Comparison of ENCODE assay signal across 29 mouse cellular contexts in genomic region chr2:30255631-30256395, GRCm38 (mm10). TPM values are rescaled to one million over a fixed set of nuclear protein-coding genes. Genes with fewer than 3 reads are reported as not detected.
DNase-seq lines count a peak whose midpoint lies in the region; ATAC-seq lines count a peak whose summit lies in the region.
"Had no signal": no experiment of that assay in that cellular context is flagged by ENCODE, and none has a peak within 500 bp of the region (broad histone marks: within the 10 kb centered on the region; RNA-seq: fewer than 3 reads in every experiment).

No protein-coding gene starts in this region.

- H3K9ac ChIP-seq in forebrain, embryonic 11.5 days (ENCODE audit: low read length) = no peak overlapping the region
- H3K9ac ChIP-seq: embryonic facial prominence, embryonic 13.5 days; embryonic facial prominence, embryonic 15.5 days; forebrain, embryonic 13.5 days; forebrain, embryonic 15.5 days; forebrain, postnatal 0 days had no signal

- H3K4me3 ChIP-seq in megakaryocyte, embryonic 14.5 days (replicated peaks) = peak overlapping the region; percentile 38
- H3K4me3 ChIP-seq in forebrain, embryonic 11.5 days (ENCODE audit: low read depth, low read length) = no peak overlapping the region
- H3K4me3 ChIP-seq: embryonic facial prominence, embryonic 13.5 days; embryonic facial prominence, embryonic 15.5 days; erythroblast, embryonic 14.5 days; forebrain, embryonic 10.5 days; forebrain, embryonic 13.5 days; forebrain, embryonic 15.5 days had no signal

- H3K4me2 ChIP-seq in forebrain, embryonic 11.5 days (ENCODE audit: low read depth, low read length, severe bottlenecking) = no peak overlapping the region
- H3K4me2 ChIP-seq: embryonic facial prominence, embryonic 13.5 days; embryonic facial prominence, embryonic 15.5 days; forebrain, embryonic 13.5 days; forebrain, embryonic 15.5 days had no signal

- 97% methylated on average over 42 of the region's 42 CpGs for WGBS in forebrain, embryonic 11.5 days

- peaks cover 97% of the 10 kb centered on the region for H3K36me3 ChIP-seq in megakaryocyte, embryonic 14.5 days (replicated peaks; ENCODE audit: low read length)
- peaks cover 18% of the 10 kb centered on the region for H3K36me3 ChIP-seq in forebrain, embryonic 11.5 days (ENCODE audit: control insufficient read depth, insufficient read depth, low read length)

- peaks cover 97% of the 10 kb centered on the region for H3K4me1 ChIP-seq in megakaryocyte, embryonic 14.5 days
- no peaks in the 10 kb centered on the region for H3K4me1 ChIP-seq in forebrain, embryonic 11.5 days (replicated peaks; ENCODE audit: control insufficient read depth, insufficient read depth, low read length)
- H3K4me1 ChIP-seq: forebrain, embryonic 10.5 days; forebrain, embryonic 13.5 days; forebrain, embryonic 15.5 days had no signal

- no peaks in the 10 kb centered on the region for H3K9me3 ChIP-seq in megakaryocyte, embryonic 14.5 days
- H3K9me3 ChIP-seq in forebrain, embryonic 11.5 days (ENCODE audit: control insufficient read depth, low read length) = no peaks in the 10 kb centered on the region
- H3K9me3 ChIP-seq: embryonic facial prominence, embryonic 13.5 days; embryonic facial prominence, embryonic 15.5 days; forebrain, embryonic 10.5 days; forebrain, embryonic 13.5 days; forebrain, embryonic 15.5 days had no signal

- H3K27ac ChIP-seq in forebrain, embryonic 11.5 days (ENCODE audit: low read depth, low read length) = no peak overlapping the region
- H3K27ac ChIP-seq: embryonic facial prominence, embryonic 13.5 days; embryonic facial prominence, embryonic 15.5 days; forebrain, embryonic 10.5 days; forebrain, embryonic 13.5 days; forebrain, embryonic 15.5 days had no signal

- DNase-seq in heart, adult 11 months = peak; percentile 91
- no peak for DNase-seq in heart, postnatal 4 days
- DNase-seq in forebrain, embryonic 11.5 days (ENCODE audit: low spot score) = no peak
- DNase-seq: adrenal gland, adult 8-10 months; adrenal gland, postnatal 14 days; adrenal gland, postnatal 36 days; B cell, adult 2 months; cerebellum, adult 11-12 months; cerebellum, adult 2 months; cerebellum, adult 9-10 months; cerebellum, postnatal 10 days; embryo, embryonic 11 days; forebrain, postnatal 0 days had no signal

- no peaks in the 10 kb centered on the region for H3K27me3 ChIP-seq in megakaryocyte, embryonic 14.5 days (replicated peaks)
- no peaks in the 10 kb centered on the region for H3K27me3 ChIP-seq in forebrain, embryonic 11.5 days (ENCODE audit: control insufficient read depth, insufficient read depth, low read length)
- H3K27me3 ChIP-seq: CH12.LX; embryonic facial prominence, embryonic 13.5 days; embryonic facial prominence, embryonic 15.5 days; forebrain, embryonic 13.5 days; forebrain, embryonic 15.5 days; Patski had no signal

- no peak for ATAC-seq in megakaryocyte, adult 5-6 weeks (ENCODE audit: poor library complexity, severe bottlenecking)
- no peak for ATAC-seq in forebrain, embryonic 11.5 days (replicated peaks; ENCODE audit: low FRiP score)
- ATAC-seq: activated CD4-positive, CD25-positive, alpha-beta regulatory T cell, adult 4 months; CD4-positive, CD25-positive, alpha-beta regulatory T cell, adult 4 months; forebrain, embryonic 13.5 days; forebrain, embryonic 15.5 days; forebrain, postnatal 0 days; Patski had no signal

RNA-seq across cellular contexts. Expression of gene Phyhd1, which starts 10.2 kb away (rescaled TPM):
- 10 to 100 TPM; 20.6 to 26.0 TPM for total RNA-seq in heart, postnatal 4 days (2021)
- polyA plus RNA-seq in megakaryocyte, embryonic 14.5 days (2012; ENCODE audit: insufficient read depth, low replicate concordance) = 6.7 and 11.3 TPM in 2 replicates
- 3.3 and 3.8 TPM in 2 replicates for total RNA-seq in megakaryocyte, adult 5-6 weeks (2015)
- total RNA-seq in megakaryocyte, adult 5-6 weeks (2017) = 1.3 and 1.8 TPM in 2 replicates
- polyA plus RNA-seq in forebrain, embryonic 11.5 days (2014; fragmentation: Nextera tagmentation; extraction: Ambion mirVana) = 3.8 and 3.9 TPM in 2 replicates

RNA-seq across cellular contexts. Expression of gene Gm28035, which starts 15.4 kb away (rescaled TPM):
- 1 to 10 TPM in 1 of 2 experiments, under 1 TPM in 1; 0.88 to 1.5 TPM for total RNA-seq in heart, postnatal 4 days (2021)
- polyA plus RNA-seq in megakaryocyte, embryonic 14.5 days (2012; ENCODE audit: insufficient read depth, low replicate concordance) = 3.3 and 6.4 TPM in 2 replicates
- 0.04 TPM in 1 of 2 replicates, not detected in the other for total RNA-seq in megakaryocyte, adult 5-6 weeks (2015)
- total RNA-seq in megakaryocyte, adult 5-6 weeks (2017) = not detected in 2 replicates
- 0.20 and 0.28 TPM in 2 replicates for polyA plus RNA-seq in forebrain, embryonic 11.5 days (2014; fragmentation: Nextera tagmentation; extraction: Ambion mirVana)
- polyA plus RNA-seq: activated CD4-positive, CD25-positive, alpha-beta regulatory T cell, adult 4 months; erythroblast, embryonic 14.5 days had no signal

RNA-seq across cellular contexts. Expression of gene Lrrc8a, which starts 18.3 kb away (rescaled TPM):
- 10 to 100 TPM; 56.3 to 59.2 TPM for total RNA-seq in heart, postnatal 4 days (2021)
- 2.7 and 5.1 TPM in 2 replicates for polyA plus RNA-seq in megakaryocyte, embryonic 14.5 days (2012; ENCODE audit: insufficient read depth, low replicate concordance)
- total RNA-seq in megakaryocyte, adult 5-6 weeks (2015) = 17.9 and 18.4 TPM in 2 replicates
- 10.5 and 13.0 TPM in 2 replicates for total RNA-seq in megakaryocyte, adult 5-6 weeks (2017)
- 50.7 and 54.5 TPM in 2 replicates for polyA plus RNA-seq in forebrain, embryonic 11.5 days (2014; fragmentation: Nextera tagmentation; extraction: Ambion mirVana)

RNA-seq across cellular contexts. Expression of gene Gm28038, which starts 25.0 kb away (rescaled TPM):
- 1 to 10 TPM in 1 of 2 experiments, not detected in 1; 4.6 TPM for total RNA-seq in heart, postnatal 4 days (2021)
- polyA plus RNA-seq in megakaryocyte, embryonic 14.5 days (2012; ENCODE audit: insufficient read depth, low replicate concordance) = not detected in 2 replicates
- 4.0 TPM in 1 of 2 replicates, not detected in the other for total RNA-seq in megakaryocyte, adult 5-6 weeks (2015)
- total RNA-seq in megakaryocyte, adult 5-6 weeks (2017) = not detected in 2 replicates
- polyA plus RNA-seq in forebrain, embryonic 11.5 days (2014; fragmentation: Nextera tagmentation; extraction: Ambion mirVana) = not detected in 2 replicates
- total RNA-seq: adrenal gland, adult 18-20 months; adrenal gland, adult 8-10 months; adrenal gland, postnatal 14 days; adrenal gland, postnatal 36 days; CH12.LX; ES-E14 had no signal
- polyA plus RNA-seq: activated CD4-positive, CD25-positive, alpha-beta regulatory T cell, adult 4 months; cerebellum, adult 2 months; cortical plate, adult 2 months; embryonic facial prominence, embryonic 11.5 days; embryonic facial prominence, embryonic 13.5 days; embryonic facial prominence, embryonic 15.5 days; erythroblast, embryonic 14.5 days; forebrain, embryonic 10.5 days; forebrain, embryonic 13.5 days; forebrain, embryonic 15.5 days; forebrain, postnatal 0 days; Patski had no signal

RNA-seq across cellular contexts. Expression of gene Dolk, which starts 30.3 kb away (rescaled TPM):
- 10 to 100 TPM; 23.6 to 23.7 TPM for total RNA-seq in heart, postnatal 4 days (2021)
- 1.9 and 7.1 TPM in 2 replicates for polyA plus RNA-seq in megakaryocyte, embryonic 14.5 days (2012; ENCODE audit: insufficient read depth, low replicate concordance)
- 5.5 and 6.6 TPM in 2 replicates for total RNA-seq in megakaryocyte, adult 5-6 weeks (2015)
- total RNA-seq in megakaryocyte, adult 5-6 weeks (2017) = 10.1 and 13.0 TPM in 2 replicates
- 26.2 and 26.3 TPM in 2 replicates for polyA plus RNA-seq in forebrain, embryonic 11.5 days (2014; fragmentation: Nextera tagmentation; extraction: Ambion mirVana)

Comparison
In these comparisons a context has a peak if more than half of its experiments do, and no peak if none do; other contexts are left out.
1. RNA of gene Phyhd1, which starts 10.2 kb away (total RNA-seq): 20.6 to 26.0 TPM in heart, postnatal 4 days; 1.3 to 3.8 TPM in megakaryocyte, adult 5-6 weeks; every median in the first group is over 4 times any median in the second.